Mouse (Mus musculus): Measurements from ENCODE around the gene Pacsin2.

- TF ChIP-seq CTCF (conservative IDR thresholded peaks at IDR 0.05; ENCODE audit: low read length) (no peak), POU5F1 (IDR thresholded peaks at IDR 0.05; ENCODE audit: borderline replicate concordance, low read length) (no peak), NANOG (IDR thresholded peaks at IDR 0.05; ENCODE audit: borderline replicate concordance, low read length) (no peak)
These were observed 27.9 kb downstream of the Pacsin2 start for GRCm38 (mm10) chr15:83436541-83436940.

Measured in E14TG2a.4 (cell line).